Mouse (Mus musculus) lung, embryonic 16.5 days (tissue): ENCODE measurements around the gene Acad10. TPM values are rescaled to one million over a fixed set of nuclear protein-coding genes. Genes with fewer than 3 reads are reported as not detected.
A peak's percentile ranks its signal among the peaks of the same experiment; 100 is the strongest.

ENCODE experiments used
- ATAC-seq: fragments of 200-750 bp; cut with Nextera tagmentation; 2 replicates; pipeline ENCODE4 v1.8.0; 2017; ENCODE audit warnings: low read depth, mild to moderate bottlenecking, moderate library complexity
- H3K27ac ChIP-seq: fragments of 300-500 bp; sonication (generic); 2 replicates; pipeline ENCODE4 v1.5.1; 2014; ENCODE audit warnings: mild to moderate bottlenecking, control low read depth, low read length
- H3K27me3 ChIP-seq: fragments of 300-500 bp; sonication (generic); 2 replicates; pipeline ENCODE4 v1.6.1; 2014; ENCODE audit warnings: low read depth, low read length, mixed read lengths; ENCODE audit not compliant: control insufficient read depth, insufficient read depth
- H3K36me3 ChIP-seq: fragments of 300-500 bp; sonication (generic); 2 replicates; pipeline ENCODE4 v1.6.1; 2014; ENCODE audit warnings: low read length; ENCODE audit not compliant: control insufficient read depth, insufficient read depth
- H3K4me1 ChIP-seq: fragments of 300-500 bp; sonication (generic); replicated peaks from 2 replicates; pipeline ENCODE4 v1.6.1; 2014; ENCODE audit warnings: low read length, mixed read lengths; ENCODE audit not compliant: control insufficient read depth, insufficient read depth
- H3K4me2 ChIP-seq: fragments of 300-500 bp; sonication (generic); 2 replicates; pipeline ENCODE4 v1.6.1; 2014; ENCODE audit warnings: low read depth, low read length, control low read depth
- H3K4me3 ChIP-seq: fragments of 300-500 bp; sonication (generic); 2 replicates; pipeline ENCODE4 v1.5.1; 2014; ENCODE audit warnings: mild to moderate bottlenecking, low read length, control low read depth
- H3K9ac ChIP-seq: fragments of 300-500 bp; sonication (generic); 2 replicates; pipeline ENCODE4 v1.6.1; 2014; ENCODE audit warnings: low read length, control low read depth
- H3K9me3 ChIP-seq: fragments of 300-500 bp; sonication (generic); 2 replicates; pipeline ENCODE4 v1.6.1; 2016; ENCODE audit warnings: low read length; ENCODE audit not compliant: control insufficient read depth
- WGBS: fragments of 180-500 bp; shearing (Covaris S2); extraction: QIAGEN DNeasy Blood & Tissue Kit; methylation state at CpG from one replicate; pipeline ENCODE4 v1.1.7; 2014; 5-methylcytosine and 5-hydroxymethylcytosine counted together
- polyA plus RNA-seq: library from polyadenylated mRNA; unstranded; fragments of >200 nt; fragmentation: Nextera tagmentation; extraction: Ambion mirVana; gene quantifications from 2 replicates; pipeline ENCODE4 v1.2.1, GENCODE M21; 2015

The Acad10 gene
- polyA plus RNA-seq, 1 experiment from 2014 or later, result 3.1 TPM

DNA sequence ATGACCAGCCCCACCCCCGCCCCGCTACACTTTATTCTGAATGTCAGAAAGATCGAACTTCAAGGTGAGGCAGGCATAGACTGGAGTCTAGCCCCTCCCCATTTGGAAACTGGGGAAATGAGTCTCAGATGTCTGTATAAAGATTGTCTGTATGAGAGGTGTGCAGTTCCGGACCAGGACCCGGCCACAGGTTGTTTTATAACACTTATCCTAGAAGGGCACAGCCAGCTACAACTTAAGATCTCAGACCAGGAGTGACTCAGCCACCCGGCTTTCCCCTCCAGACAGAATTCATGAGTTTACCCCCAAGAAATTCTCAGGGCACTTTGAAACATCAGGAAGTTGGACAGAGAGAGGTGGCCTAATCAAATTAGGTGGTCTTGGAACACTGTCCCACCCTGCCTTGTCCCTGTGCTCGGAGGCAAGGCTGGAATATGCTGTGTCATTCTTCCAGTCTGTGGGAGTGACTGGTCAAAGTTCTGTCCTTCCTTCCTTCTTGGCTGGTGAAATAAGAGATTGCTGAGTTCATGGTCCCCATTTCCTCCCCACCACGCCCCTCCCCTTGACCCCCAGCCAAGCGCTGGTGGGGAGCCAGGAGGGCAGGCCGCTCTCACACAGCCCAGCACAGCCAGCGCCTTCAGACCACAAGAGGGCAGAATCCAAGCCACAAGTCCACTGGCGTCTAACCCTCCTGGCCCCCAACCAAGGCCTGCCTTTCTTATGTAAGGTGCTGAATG, 76.4 kb downstream of the Acad10 start:
- no peak overlapping the region for H3K4me3 ChIP-seq
- WGBS, result 48% methylated on average over 11 of the region's 12 CpGs
- H3K4me2 ChIP-seq, result peak overlapping the region; percentile 36
- no peak overlapping the region; the same call in 1 of the 2 replicates for H3K9ac ChIP-seq
- H3K9me3 ChIP-seq, result no peaks in the 10 kb centered on the region
- no peaks in the 10 kb centered on the region for H3K27me3 ChIP-seq
- peak; percentile 89 for ATAC-seq
- peak overlapping the region; percentile 83 for H3K27ac ChIP-seq
- peaks cover 9% of the 10 kb centered on the region for H3K36me3 ChIP-seq
- H3K4me1 ChIP-seq, result peaks cover 40% of the 10 kb centered on the region

- no peak overlapping the region for H3K4me3 ChIP-seq
- H3K36me3 ChIP-seq, result peaks cover 12% of the 10 kb centered on the region
- no peaks in the 10 kb centered on the region for H3K27me3 ChIP-seq
- H3K27ac ChIP-seq, result no peak overlapping the region
- H3K9me3 ChIP-seq, result no peaks in the 10 kb centered on the region
- ATAC-seq, result no peak
- WGBS, result 92% methylated on average over 8 of the region's 8 CpGs
- H3K4me1 ChIP-seq, result peaks cover 29% of the 10 kb centered on the region
- no peak overlapping the region for H3K4me2 ChIP-seq
- H3K9ac ChIP-seq, result no peak overlapping the region
These were observed 78.4 kb downstream of the Acad10 start for GRCm38 (mm10) chr5:121581945-121582344.

DNA sequence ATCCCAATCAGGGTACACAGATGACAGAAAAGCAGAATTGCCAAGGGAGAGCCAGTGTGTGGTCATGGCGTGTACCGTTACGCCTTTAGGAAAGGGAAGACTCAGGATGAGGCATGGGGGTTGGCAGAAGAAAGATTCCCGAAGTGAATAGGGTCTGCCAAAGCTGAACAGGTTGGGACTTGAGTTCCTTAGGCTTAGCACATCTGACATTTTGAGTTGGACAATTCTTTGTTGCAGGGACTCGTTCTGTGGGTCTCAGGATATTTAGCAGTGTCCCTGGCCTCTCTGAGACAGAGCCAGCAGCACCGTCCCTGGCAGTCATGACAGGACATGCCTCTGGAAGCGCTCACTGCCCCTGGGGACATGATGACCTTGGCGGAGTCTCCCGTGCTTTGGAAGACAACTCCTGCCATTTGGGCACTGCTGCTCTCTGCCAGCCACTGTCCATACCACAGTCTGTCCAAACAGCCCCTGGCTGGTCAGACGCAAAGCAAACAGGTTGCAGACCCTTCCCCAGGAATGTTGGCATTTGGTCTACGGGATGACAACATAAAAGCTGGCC, 83.3 kb downstream of the Acad10 start:
- H3K4me3 ChIP-seq, result no peak overlapping the region
- H3K9ac ChIP-seq, result no peak overlapping the region
- H3K36me3 ChIP-seq, result peaks cover 33% of the 10 kb centered on the region
- ATAC-seq, result no peak
- WGBS, result 89% methylated on average over 11 of the region's 11 CpGs
- no peaks in the 10 kb centered on the region for H3K27me3 ChIP-seq
- no peak overlapping the region for H3K27ac ChIP-seq
- no peaks in the 10 kb centered on the region for H3K4me1 ChIP-seq
- no peaks in the 10 kb centered on the region for H3K9me3 ChIP-seq
- H3K4me2 ChIP-seq, result no peak overlapping the region

GRCm38 (mm10) chr5:121575867-121576266, 84.4 kb downstream of the Acad10 start:
- H3K27me3 ChIP-seq, result no peaks in the 10 kb centered on the region
- H3K4me3 ChIP-seq, result no peak overlapping the region
- WGBS, result 93% methylated on average over 11 of the region's 11 CpGs
- no peak overlapping the region for H3K4me2 ChIP-seq
- H3K4me1 ChIP-seq, result peaks cover 7% of the 10 kb centered on the region
- ATAC-seq, result no peak
- no peak overlapping the region for H3K9ac ChIP-seq
- H3K27ac ChIP-seq, result no peak overlapping the region
- peaks cover 33% of the 10 kb centered on the region for H3K36me3 ChIP-seq
- no peaks in the 10 kb centered on the region for H3K9me3 ChIP-seq

- ATAC-seq, result no peak
- 82% methylated on average over 13 of the region's 13 CpGs for WGBS
- H3K9me3 ChIP-seq, result no peaks in the 10 kb centered on the region
- H3K4me3 ChIP-seq, result no peak overlapping the region
- H3K36me3 ChIP-seq, result peaks cover 27% of the 10 kb centered on the region
- H3K4me2 ChIP-seq, result no peak overlapping the region
- no peaks in the 10 kb centered on the region for H3K27me3 ChIP-seq
- H3K4me1 ChIP-seq, result peaks cover 12% of the 10 kb centered on the region
- no peak overlapping the region for H3K27ac ChIP-seq
- no peak overlapping the region for H3K9ac ChIP-seq
These were observed 86.2 kb downstream of the Acad10 start for GRCm38 (mm10) chr5:121574145-121574544.

Other genes with a start within 250 kb of the Acad10 start
- gene Tmem116, start 208.6 kb downstream of the Acad10 start, polyA plus RNA-seq, result 3.0 and 4.5 TPM in 2 replicates
- gene Erp29, start 208.0 kb downstream of the Acad10 start, polyA plus RNA-seq, result 147 and 149 TPM in 2 replicates
- 0.11 and 0.14 TPM in 2 replicates for gene Adam1b, start 157.1 kb downstream of the Acad10 start, polyA plus RNA-seq
- 1.1 TPM in 2 replicates for gene Adam1a, start 115.0 kb downstream of the Acad10 start, polyA plus RNA-seq
- not detected in 2 replicates for gene Gm42878, start 115.0 kb downstream of the Acad10 start, polyA plus RNA-seq
- gene Mapkapk5, start 114.6 kb downstream of the Acad10 start, polyA plus RNA-seq, result 45.3 and 46.4 TPM in 2 replicates
- gene Aldh2, start 66.7 kb downstream of the Acad10 start, polyA plus RNA-seq, result 388 and 419 TPM in 2 replicates
- 2.7 and 3.4 TPM in 2 replicates for gene Acad12, start 41.6 kb downstream of the Acad10 start, polyA plus RNA-seq
- 32.4 and 36.5 TPM in 2 replicates for gene Brap, start within 50 bp of the Acad10 start, polyA plus RNA-seq
- 30.0 and 31.8 TPM in 2 replicates for gene Atxn2, start 50.8 kb upstream of the Acad10 start, polyA plus RNA-seq
- 15.9 and 16.9 TPM in 2 replicates for gene Sh2b3, start 177.1 kb upstream of the Acad10 start, polyA plus RNA-seq
- 23.0 and 23.2 TPM in 2 replicates for gene Pheta1, start 188.5 kb upstream of the Acad10 start, polyA plus RNA-seq